Mouse (Mus musculus) forebrain, embryonic 11.5 days (tissue): ENCODE data around the gene Axin2. TPM values are rescaled to one million over a fixed set of nuclear protein-coding genes. Genes with fewer than 3 reads are reported as not detected.
A peak's percentile ranks its signal among the peaks of the same experiment; 100 is the strongest.

Experiments
- ATAC-seq: fragments of 200-750 bp; cut with Nextera tagmentation; replicated peaks from 2 replicates; pipeline ENCODE4 v1.8.0; 2017; ENCODE audit warnings: moderate TSS enrichment; ENCODE audit not compliant: low FRiP score
- DNase-seq: peaks from one replicate; pipeline ENCODE4 v3.0.0-alpha.2; 2017; ENCODE audit warnings: low spot score
- H3K27ac ChIP-seq: fragments of 300-500 bp; sonication (generic); 2 replicates; pipeline ENCODE4 v1.5.1; 2014; ENCODE audit warnings: low read depth, low read length
- H3K27me3 ChIP-seq: fragments of 300-500 bp; sonication (generic); 2 replicates; pipeline ENCODE4 v1.6.1; 2014; ENCODE audit warnings: mild to moderate bottlenecking, low read length, mixed read lengths; ENCODE audit not compliant: control insufficient read depth, insufficient read depth
- H3K36me3 ChIP-seq: fragments of 300-500 bp; sonication (generic); 2 replicates; pipeline ENCODE4 v1.6.1; 2014; ENCODE audit warnings: mild to moderate bottlenecking, low read length, moderate library complexity, mixed read lengths; ENCODE audit not compliant: control insufficient read depth, insufficient read depth
- H3K4me1 ChIP-seq: fragments of 300-500 bp; sonication (generic); replicated peaks from 2 replicates; pipeline ENCODE4 v1.6.1; 2014; ENCODE audit warnings: low read length, mixed read lengths; ENCODE audit not compliant: control insufficient read depth, insufficient read depth
- H3K4me2 ChIP-seq: fragments of 300-500 bp; sonication (generic); 2 replicates; pipeline ENCODE4 v1.6.1; 2014; ENCODE audit warnings: low read depth, mild to moderate bottlenecking, low read length, moderate library complexity, mixed read lengths; ENCODE audit not compliant: severe bottlenecking
- H3K4me3 ChIP-seq: fragments of 300-500 bp; sonication (generic); 2 replicates; pipeline ENCODE4 v1.5.1; 2014; ENCODE audit warnings: low read depth, low read length
- H3K9ac ChIP-seq: fragments of 300-500 bp; sonication (generic); 2 replicates; pipeline ENCODE4 v1.6.1; 2014; ENCODE audit warnings: low read length
- H3K9me3 ChIP-seq: fragments of 300-500 bp; sonication (generic); 2 replicates; pipeline ENCODE4 v1.6.1; 2016; ENCODE audit warnings: low read length, mixed read lengths; ENCODE audit not compliant: control insufficient read depth
- WGBS: fragments of 180-500 bp; shearing (Covaris S2); extraction: QIAGEN DNeasy Blood & Tissue Kit; methylation state at CpG from one replicate; pipeline ENCODE4 v1.1.7; 2014; 5-methylcytosine and 5-hydroxymethylcytosine counted together
- polyA plus RNA-seq: library from polyadenylated mRNA; unstranded; fragments of >200 nt; fragmentation: Nextera tagmentation; extraction: Ambion mirVana; gene quantifications from 2 replicates; pipeline ENCODE4 v1.2.1, GENCODE M21; 2014

The Axin2 gene
- polyA plus RNA-seq, 1 experiment from 2014 or later: 20.9 TPM

DNA sequence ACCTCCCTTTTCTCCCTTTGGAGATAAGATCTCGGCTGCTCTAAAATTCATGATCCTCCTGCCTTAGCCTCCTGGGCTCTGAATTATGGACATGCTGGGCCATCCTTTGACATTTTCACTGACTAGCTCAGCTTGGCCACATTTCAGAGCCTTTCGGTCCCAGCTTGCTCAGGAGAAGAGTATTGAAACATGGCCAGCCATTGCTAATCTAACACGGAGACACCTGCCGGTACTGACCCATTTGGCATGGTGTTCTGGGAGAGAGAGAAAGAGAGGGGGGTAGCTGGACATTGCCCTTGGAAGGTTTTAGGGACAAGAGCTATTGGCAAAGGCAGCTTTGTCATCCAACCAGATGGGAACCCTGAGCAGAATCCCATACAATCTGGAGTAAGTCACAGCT is 23.1 kb upstream of the Axin2 start:
- no peak overlapping the region for H3K4me3 ChIP-seq
- DNase-seq (no peak), ATAC-seq (no peak)
- H3K27me3 ChIP-seq: peaks cover 4% of the 10 kb centered on the region; the same call in 1 of the 2 replicates
- H3K4me1 ChIP-seq: peaks cover 16% of the 10 kb centered on the region
- H3K36me3 ChIP-seq: no peaks in the 10 kb centered on the region
- H3K9ac ChIP-seq: no peak overlapping the region
- no peaks in the 10 kb centered on the region for H3K9me3 ChIP-seq
- H3K27ac ChIP-seq: no peak overlapping the region
- no peak overlapping the region for H3K4me2 ChIP-seq
- WGBS: 92% methylated on average over 4 of the region's 4 CpGs

GRCm38 (mm10) chr11:108898063-108898462 is 22.1 kb upstream of the Axin2 start:
- ATAC-seq: no peak
- peaks cover 4% of the 10 kb centered on the region; the same call in 1 of the 2 replicates for H3K27me3 ChIP-seq
- H3K4me3 ChIP-seq: no peak overlapping the region
- H3K4me2 ChIP-seq: no peak overlapping the region
- no peak overlapping the region for H3K9ac ChIP-seq
- H3K4me1 ChIP-seq: peaks cover 16% of the 10 kb centered on the region
- WGBS: 79% methylated on average over 9 of the region's 9 CpGs
- no peak overlapping the region for H3K27ac ChIP-seq
- no peaks in the 10 kb centered on the region for H3K36me3 ChIP-seq
- DNase-seq: no peak
- H3K9me3 ChIP-seq: no peaks in the 10 kb centered on the region

GRCm38 (mm10) chr11:108898483-108898882 is 21.7 kb upstream of the Axin2 start:
- Histone ChIP-seq H3K27me3 (peaks cover 4% of the 10 kb centered on the region; the same call in 1 of the 2 replicates), H3K27ac (no peak overlapping the region), H3K36me3 (no peaks in the 10 kb centered on the region), H3K4me1 (peaks cover 14% of the 10 kb centered on the region), H3K4me2 (no peak overlapping the region), H3K9ac (no peak overlapping the region), H3K4me3 (no peak overlapping the region), H3K9me3 (no peaks in the 10 kb centered on the region)
- no peak for ATAC-seq
- 92% methylated on average over 6 of the region's 6 CpGs for WGBS
- DNase-seq: no peak

DNA sequence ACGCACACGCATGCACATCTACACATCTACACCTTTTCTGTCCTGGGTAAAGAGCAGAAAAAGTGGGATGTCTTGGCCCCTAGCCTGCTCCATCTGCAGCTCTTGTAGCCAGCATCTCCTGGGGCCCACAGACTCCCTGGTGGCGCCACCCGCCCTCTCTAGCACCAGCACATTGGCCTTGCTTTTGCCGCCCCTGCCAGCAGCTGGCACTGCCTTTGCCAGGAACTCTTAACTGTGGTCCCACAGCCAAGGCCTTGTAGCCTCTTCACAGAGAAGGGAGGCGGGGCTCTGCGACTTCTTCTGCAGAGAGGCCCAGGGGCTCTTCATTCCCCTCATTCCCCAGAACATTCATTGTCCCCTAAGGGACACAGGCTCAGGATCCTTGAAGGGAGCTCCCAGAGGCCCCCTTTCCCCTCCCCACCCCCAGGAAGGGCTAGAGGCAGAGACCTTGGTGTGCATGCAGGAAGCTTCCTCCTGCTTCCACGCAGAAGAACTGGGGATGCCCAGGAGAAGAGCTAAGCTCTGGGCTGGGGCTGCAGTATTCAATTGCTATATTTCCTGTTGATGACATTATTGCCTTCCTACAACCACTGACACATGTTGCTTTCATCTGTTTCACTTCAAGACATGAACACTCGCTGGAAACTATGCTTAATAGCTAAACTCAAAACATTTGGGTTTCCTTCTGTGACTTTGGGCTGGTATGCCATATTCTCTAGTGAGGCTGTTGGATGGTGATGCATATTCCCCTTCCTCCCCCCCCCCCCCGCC is 19.2 kb upstream of the Axin2 start:
- no peaks in the 10 kb centered on the region for H3K27me3 ChIP-seq
- DNase-seq: no peak
- H3K4me3 ChIP-seq: no peak overlapping the region
- no peak overlapping the region for H3K27ac ChIP-seq
- no peak overlapping the region for H3K9ac ChIP-seq
- no peak for ATAC-seq
- H3K4me2 ChIP-seq: no peak overlapping the region
- WGBS: 81% methylated on average over 9 of the region's 10 CpGs
- no peaks in the 10 kb centered on the region for H3K36me3 ChIP-seq
- H3K9me3 ChIP-seq: no peaks in the 10 kb centered on the region
- 0 out of 2 replicates have a peak, but pooled peaks cover 2% of the 10 kb centered on the region for H3K4me1 ChIP-seq

DNA sequence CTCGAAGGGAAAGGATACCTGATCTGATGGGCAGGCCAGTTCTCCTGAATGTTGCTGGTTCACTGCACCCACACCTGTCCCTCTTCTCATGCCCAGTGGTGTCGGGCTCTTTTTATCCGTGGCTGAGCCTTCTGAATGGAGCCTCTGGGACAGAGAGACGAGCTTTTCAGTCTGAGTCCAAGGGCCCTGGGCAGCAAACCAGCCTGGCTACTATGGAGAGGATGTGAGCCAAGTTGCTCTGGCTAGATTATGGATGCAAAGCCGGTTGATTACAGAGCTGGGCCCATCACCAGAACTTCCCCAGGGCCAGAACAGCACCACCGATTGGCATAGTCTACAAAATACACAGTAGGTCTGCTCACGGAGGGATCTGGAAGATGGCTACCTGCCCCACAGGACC is 18.5 kb upstream of the Axin2 start:
- Histone ChIP-seq H3K36me3 (no peaks in the 10 kb centered on the region), H3K9me3 (no peaks in the 10 kb centered on the region), H3K4me3 (no peak overlapping the region), H3K4me2 (no peak overlapping the region), H3K4me1 (0 out of 2 replicates have a peak, but pooled peaks cover 2% of the 10 kb centered on the region), H3K27ac (no peak overlapping the region), H3K27me3 (no peaks in the 10 kb centered on the region), H3K9ac (no peak overlapping the region)
- DNase-seq: no peak
- 73% methylated on average over 7 of the region's 7 CpGs for WGBS
- ATAC-seq: no peak

- no peak for ATAC-seq
- H3K27me3 ChIP-seq: no peaks in the 10 kb centered on the region
- H3K27ac ChIP-seq: no peak overlapping the region
- WGBS: 81% methylated on average over 4 of the region's 4 CpGs
- no peak overlapping the region for H3K4me3 ChIP-seq
- 0 out of 2 replicates have a peak, but pooled peaks cover 2% of the 10 kb centered on the region for H3K4me1 ChIP-seq
- H3K9me3 ChIP-seq: no peaks in the 10 kb centered on the region
- H3K36me3 ChIP-seq: no peaks in the 10 kb centered on the region
- no peak overlapping the region for H3K4me2 ChIP-seq
- no peak for DNase-seq
- H3K9ac ChIP-seq: no peak overlapping the region
These were observed 17.8 kb upstream of the Axin2 start for GRCm38 (mm10) chr11:108902303-108902702.

- Histone ChIP-seq H3K36me3 (no peaks in the 10 kb centered on the region), H3K4me1 (peaks cover 5% of the 10 kb centered on the region; the same call in 1 of the 2 replicates), H3K9ac (no peak overlapping the region), H3K27me3 (peaks cover 9% of the 10 kb centered on the region), H3K9me3 (no peaks in the 10 kb centered on the region), H3K27ac (no peak overlapping the region), H3K4me3 (no peak overlapping the region), H3K4me2 (no peak overlapping the region)
- 74% methylated on average over 7 of the region's 7 CpGs for WGBS
- no peak for ATAC-seq
- no peak for DNase-seq
These were observed 13.4 kb upstream of the Axin2 start for GRCm38 (mm10) chr11:108906590-108907254.

- peaks cover 9% of the 10 kb centered on the region for H3K27me3 ChIP-seq
- no peak overlapping the region for H3K27ac ChIP-seq
- no peaks in the 10 kb centered on the region; the same call in 1 of the 2 replicates for H3K9me3 ChIP-seq
- whole genome bisulfite sequencing: 7% methylated on average over 24 of the region's 24 CpGs
- H3K4me1 ChIP-seq: peaks cover 5% of the 10 kb centered on the region; the same call in 1 of the 2 replicates
- H3K4me2 ChIP-seq: peak overlapping the region; percentile 6; the same call in 1 of the 2 replicates
- no peak for DNase-seq
- H3K9ac ChIP-seq: no peak overlapping the region
- H3K4me3 ChIP-seq: no peak overlapping the region; the same call in 1 of the 2 replicates
- no peak; the same call in 1 of the 2 replicates for ATAC-seq
- H3K36me3 ChIP-seq: no peaks in the 10 kb centered on the region
These were observed 10.6 kb upstream of the Axin2 start for GRCm38 (mm10) chr11:108909396-108910195.
